Mouse (Mus musculus) CD4-positive, CD25-positive, alpha-beta regulatory T cell, adult 9 weeks (primary cell): ENCODE data around the gene Tppp. TPM values are rescaled to one million over a fixed set of nuclear protein-coding genes. Genes with fewer than 3 reads are reported as not detected.

Experiments
- polyA plus RNA-seq: library from polyadenylated mRNA; unstranded; fragments of 100-300 nt; shearing (Covaris generic); gene quantifications from one replicate; pipeline ENCODE4 v1.2.1, GENCODE M21; 2017

Gene Tppp
- polyA plus RNA-seq = 0.86 TPM

GRCm38 (mm10) chr13:74008948-74009718 lies at the start of gene Tppp:
TSS of gene Tppp (plus strand) at chr13:74009407.

DNA sequence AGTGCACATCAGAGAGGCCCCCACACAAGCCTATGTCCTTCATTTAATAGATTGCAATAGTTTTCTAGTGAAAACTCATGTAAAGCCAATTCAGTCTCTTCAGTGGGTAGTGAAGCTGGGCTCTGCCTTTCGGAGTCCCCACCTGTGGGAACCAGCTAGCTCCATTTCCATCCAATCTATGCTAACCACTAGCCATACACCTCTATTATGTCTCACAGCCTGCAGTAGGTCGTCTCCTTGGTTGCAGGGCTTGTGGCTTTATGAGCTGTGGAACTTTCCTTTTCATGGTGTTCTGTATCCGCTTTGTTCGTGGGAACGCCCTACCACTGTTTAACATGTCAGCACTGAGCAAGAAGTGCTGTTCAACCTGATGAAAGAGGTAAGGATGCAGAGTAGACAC lies 45.7 kb upstream of the Tppp start, which contains the start of gene Zdhhc11:
Gene Zdhhc11 (plus strand): TSS at position 301 of the 400 bp plus-strand sequence.

DNA sequence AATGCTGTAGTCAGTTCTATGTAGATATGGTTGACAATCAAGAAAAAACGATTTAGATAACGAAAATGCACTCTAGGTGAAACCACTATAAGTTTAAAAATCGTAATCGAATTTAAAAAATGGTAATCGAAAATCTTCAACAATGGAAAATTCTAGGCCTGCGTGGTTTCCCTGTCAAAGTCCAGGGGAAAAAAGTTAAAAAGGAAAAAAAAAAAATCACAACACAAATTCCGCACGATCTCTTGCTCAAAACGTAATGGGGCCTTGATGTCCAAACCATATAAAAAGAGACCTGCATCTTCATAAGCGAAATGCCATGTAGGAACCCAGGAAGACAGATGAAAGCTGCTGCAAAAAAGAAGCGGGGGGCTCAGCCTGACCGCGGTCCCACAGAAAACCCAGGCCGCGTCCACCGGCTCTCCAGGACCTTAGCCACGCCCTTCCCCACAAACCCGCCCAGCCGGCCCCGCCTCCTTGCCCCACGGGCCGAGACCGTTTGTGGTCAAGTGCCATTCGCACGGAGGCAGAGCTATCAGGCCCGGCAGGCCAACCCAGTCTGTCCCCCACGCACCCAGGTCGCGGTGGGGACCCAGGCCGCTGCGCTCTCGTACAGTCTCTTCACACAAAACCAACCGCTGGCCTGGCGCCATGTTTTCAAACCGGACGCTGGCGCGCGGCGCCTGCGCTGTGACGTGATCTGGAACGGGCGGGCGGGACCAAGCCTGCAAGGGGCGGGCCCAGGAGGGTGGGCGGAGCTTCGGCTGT lies 52.6 kb downstream of the Tppp start, which contains the start of gene Cep72:
Gene Cep72 (minus strand): TSS at position 687 of the 765 bp plus-strand sequence.

Other genes with a start within 250 kb of the Tppp start
- 0.37 TPM for gene Nkd2, start 161.8 kb upstream of the Tppp start, polyA plus RNA-seq
- gene Trip13, start 71.6 kb upstream of the Tppp start, polyA plus RNA-seq = 2.6 TPM
- 84.4 TPM for gene Brd9, start 71.6 kb upstream of the Tppp start, polyA plus RNA-seq
- not detected for gene Zdhhc11, start 45.6 kb upstream of the Tppp start, polyA plus RNA-seq
- gene Cep72, start 52.9 kb downstream of the Tppp start, polyA plus RNA-seq = 7.9 TPM
- not detected for gene Slc9a3, start 112.0 kb downstream of the Tppp start, polyA plus RNA-seq
- gene Exoc3, start 199.3 kb downstream of the Tppp start, polyA plus RNA-seq = 108 TPM